Mouse (Mus musculus) T-cell, adult 2 months (primary cell): Measurements from ENCODE around the gene Tlcd1.

Source experiments
- DNase-seq: peaks from one replicate; pipeline ENCODE4 v3.0.0; 2022; ENCODE audit warnings: low spot score

Gene Tlcd1

DNA sequence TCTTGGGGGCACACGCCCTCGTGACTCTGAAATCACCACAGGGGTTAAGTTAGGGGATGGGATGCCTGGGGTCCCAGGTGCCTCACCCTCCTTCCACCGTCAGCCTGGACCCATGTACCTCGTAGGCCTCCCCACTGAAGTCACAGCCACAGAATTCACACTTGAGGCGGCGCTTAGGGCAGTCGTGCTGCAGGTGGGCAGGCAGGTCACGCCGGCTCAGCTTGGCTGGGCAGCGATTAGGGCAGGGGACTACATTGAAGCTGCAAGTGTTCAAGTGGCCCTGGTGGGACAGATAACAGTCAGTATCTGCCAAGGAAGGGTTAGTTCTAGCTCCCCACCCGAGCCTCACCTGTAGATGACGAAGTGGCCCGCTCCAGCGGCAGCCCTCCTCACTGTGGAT lies 15.3 kb upstream of the Tlcd1 start:
- DNase-seq = no peak

GRCm38 (mm10) chr11:78161968-78162367 lies 14.5 kb upstream of the Tlcd1 start:
- DNase-seq = no peak

DNA sequence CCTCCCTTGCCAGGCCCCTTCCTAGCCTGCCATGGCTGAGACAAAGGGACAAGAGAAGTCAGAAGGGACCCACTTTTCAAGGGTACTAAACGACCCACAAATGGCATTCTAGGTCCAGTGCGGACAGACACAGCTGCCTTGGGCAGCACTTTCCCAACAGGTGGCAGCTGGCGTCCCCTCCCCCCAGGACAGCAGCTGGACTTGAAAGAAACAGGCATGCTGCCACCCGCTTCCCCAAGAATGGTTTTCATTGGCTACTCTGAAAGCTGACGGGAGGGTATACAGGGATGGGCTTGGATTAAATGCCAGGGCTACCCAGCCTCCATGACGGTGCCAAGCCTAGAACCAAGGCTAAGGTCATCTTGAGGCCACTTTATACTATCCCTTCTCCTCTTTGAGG lies 14.0 kb upstream of the Tlcd1 start:
- DNase-seq = no peak

DNA sequence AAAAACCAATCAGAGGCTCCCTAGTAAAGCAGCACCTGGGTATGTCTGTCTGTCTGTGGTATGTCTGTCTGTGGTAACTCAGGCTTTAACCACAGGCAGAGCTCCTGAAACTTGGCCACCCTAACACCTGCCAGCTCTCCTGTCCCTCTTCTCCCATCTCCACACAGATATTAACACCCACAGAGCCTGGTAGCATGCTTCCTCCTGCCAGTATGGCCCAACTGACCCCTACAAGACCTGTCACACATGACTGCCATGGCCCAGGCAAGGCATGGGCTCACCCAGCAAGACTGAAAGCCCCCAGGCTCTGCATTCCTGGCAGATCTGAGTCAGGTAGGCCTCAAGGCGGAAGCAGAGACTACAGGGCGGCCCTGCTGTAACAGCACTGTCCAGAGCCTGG lies 13.5 kb upstream of the Tlcd1 start:
- no peak for DNase-seq

- peak; percentile 27 for DNase-seq
These were observed 12.6 kb upstream of the Tlcd1 start for GRCm38 (mm10) chr11:78163681-78164603.

GRCm38 (mm10) chr11:78164604-78164923 lies 11.9 kb upstream of the Tlcd1 start:
- DNase-seq = no peak

DNA sequence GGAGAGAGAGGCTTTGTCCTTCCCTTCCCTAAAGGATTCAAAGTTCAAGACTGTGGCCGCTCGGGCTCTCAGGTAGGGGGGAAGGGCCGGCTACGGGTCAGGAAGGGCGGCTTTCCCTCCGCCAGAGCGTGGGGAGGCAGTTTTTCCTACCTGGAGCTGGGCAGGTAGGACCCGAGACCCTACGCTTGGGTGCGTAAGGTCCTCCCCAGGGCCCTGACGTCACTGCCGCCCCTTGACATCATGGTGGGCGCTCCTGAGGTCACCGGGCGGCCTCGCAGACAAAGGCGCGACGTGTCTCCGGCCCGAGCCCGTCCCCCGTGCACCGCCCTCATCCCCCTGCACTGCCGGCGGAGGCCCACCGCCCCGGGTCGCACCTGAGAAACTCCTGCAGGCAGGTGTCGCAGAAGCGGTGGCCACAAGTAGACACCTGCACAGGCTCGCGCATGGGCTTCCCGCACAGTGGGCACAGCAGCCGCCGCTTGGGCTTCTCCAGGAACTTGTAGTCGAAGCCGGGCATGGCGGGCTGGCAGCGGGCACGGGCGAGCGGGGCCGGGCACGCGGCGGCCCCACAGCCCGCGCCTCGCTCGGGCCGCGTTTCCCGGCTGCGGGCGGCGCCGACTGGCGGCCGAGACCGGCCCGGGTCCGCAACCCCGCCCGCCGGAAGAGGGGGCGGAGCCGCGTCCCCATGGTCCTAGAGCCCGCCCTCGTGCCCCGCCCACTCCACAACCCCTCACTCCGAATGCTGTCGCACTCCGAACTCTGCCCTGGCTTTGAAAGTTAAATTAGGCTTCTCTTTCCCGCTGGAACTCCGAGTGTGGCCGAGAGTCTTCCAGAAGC lies 11.4 kb upstream of the Tlcd1 start, which contains the start of gene Traf4:
Gene Traf4, minus strand, starts transcription at position 666 of the 837 bp plus-strand sequence.
- peak; percentile 75 for DNase-seq

DNA sequence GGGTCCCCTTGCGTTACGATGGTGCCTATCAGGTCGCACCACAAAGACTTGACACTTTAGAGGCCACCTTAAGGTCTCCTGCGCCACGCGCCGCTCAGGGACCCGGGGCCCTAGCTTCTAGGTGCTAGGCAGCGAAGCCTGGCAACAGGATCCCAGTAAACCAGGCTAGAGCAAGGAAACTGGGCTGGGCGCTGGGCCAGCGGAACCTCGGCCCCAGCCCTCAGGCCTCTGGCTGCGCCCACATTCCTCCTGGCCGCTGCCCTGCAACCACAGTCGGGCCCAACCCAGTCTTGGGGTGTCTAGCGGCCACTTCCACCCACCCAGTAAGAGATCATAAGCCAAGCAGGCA lies 10.8 kb upstream of the Tlcd1 start:
- no peak for DNase-seq

GRCm38 (mm10) chr11:78166161-78166560 lies 10.3 kb upstream of the Tlcd1 start:
- no peak for DNase-seq

DNA sequence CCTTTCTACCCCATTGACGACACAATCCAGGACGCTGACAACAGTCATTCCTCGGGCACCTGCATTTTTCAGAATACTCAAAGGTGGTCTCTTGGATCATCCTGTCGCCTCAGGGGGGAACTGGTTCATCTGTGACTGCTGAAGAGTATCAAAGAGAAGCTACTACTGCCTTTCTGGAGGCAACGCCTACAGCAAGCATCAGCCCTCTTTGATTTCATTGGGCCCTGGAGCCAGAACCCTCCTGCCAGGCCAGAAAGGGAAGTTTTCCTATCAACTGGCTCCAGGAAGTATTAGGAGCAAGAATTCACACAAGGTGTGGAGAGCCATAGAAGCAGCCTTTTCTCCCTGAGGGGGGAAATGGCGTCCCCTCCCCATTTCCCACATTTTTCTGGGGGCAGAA lies 9.9 kb upstream of the Tlcd1 start:
- no peak for DNase-seq

DNA sequence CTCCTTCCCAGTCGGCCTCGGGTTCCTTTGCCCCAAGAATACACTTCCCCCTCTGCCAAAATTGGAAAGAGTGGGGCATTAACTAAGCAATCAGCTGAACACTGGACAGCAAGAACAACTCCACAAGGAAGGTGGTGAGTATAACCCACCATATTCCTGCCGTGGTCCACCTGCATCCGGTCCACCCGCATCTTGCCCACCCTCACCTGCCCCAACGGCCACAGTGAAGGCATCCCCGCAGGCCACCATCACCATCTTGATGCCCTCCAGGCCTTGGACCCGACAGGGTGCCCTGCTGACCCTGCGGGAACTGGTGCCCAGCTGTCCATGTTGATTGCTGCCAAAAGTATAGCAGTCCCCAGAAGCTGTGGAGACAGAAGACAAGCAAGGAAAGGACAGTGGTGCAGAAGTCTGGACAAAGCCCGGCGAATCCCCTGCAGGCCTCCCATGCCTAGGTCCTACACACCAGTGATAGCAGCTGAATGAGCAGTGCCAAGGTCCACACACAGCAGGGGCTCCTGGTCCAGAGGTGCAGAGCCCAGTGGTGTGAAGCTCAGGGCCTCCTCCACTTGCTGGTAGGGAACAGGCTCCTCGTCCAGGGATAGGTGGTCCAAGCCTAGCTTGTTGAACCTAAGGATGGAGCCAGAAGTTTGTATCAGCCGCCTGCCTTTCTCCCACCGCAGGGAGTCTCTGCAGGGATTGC lies 9.1 kb upstream of the Tlcd1 start:
- no peak for DNase-seq

GRCm38 (mm10) chr11:78168541-78169468 lies 7.7 kb upstream of the Tlcd1 start:
- peak; percentile 75 for DNase-seq

DNA sequence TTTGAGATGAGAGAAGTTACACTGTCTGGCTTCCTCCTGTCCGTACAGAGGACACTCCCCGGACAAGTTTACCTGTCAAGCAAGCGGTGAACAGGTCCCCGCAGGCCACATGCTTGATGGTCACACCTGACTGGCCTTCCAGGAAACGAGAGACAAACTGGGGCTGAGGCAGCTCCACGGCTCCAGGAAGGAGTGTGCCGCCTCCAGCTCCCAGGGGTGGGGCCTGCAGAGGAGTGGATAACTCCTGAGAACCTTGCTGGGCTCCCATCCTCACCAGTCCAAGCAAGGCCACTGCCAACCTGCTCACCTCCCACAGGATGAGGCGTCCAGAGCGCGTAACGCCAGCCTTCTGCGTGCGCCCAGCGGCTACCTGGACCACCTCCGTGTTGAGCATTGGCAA lies 6.2 kb upstream of the Tlcd1 start:
- DNase-seq = no peak

DNA sequence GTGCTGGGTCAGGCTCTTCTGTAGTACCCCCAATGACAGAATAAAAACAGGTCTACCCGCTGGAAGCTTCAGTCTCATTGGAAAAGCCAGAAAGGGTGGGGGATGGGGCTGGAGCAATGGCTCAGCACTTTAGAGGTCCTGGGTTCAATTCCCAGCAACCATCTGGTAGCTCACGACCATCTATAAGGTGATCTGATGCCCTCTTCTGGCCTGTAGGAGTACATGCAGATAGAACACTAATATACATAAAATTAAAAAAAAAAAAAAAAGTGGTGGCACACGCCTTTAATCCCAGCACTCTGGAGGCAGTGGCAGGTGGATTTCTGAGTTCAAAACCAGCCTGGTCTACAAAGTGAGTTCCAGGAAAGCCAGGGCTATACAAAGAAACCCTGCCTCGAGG lies 5.2 kb upstream of the Tlcd1 start:
- DNase-seq = no peak

- DNase-seq = no peak
These were observed 4.3 kb upstream of the Tlcd1 start for GRCm38 (mm10) chr11:78172034-78172747.

DNA sequence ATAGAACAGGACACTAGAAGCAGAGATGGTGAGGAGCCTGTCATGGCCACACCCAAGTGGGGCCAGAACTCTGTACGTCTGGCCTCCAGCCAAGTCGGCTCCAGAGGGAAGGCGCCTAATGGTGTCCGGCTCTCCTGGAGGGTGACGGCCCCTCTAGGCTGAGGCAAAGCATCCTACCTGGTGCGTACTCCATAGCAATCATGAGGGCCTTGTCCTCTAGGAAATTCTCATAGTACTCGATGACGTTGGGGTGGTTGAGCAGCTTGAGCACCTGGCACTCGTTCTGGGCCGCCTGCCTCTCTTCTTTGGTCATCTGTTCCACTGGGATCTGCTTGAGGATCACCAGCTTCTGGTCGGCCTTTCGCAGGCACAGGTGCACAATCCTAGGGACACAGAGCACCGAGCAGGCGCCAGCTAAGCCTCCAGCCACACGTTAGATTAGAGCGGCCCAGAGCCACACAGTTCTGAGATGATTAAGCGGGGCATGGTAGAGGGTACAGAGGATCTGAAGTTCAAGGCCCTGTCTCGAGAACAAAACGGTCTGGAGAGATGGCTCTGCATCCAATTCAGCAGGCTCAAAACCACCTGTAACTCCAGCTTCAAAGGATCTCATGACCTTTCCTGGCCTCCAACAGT lies 3.6 kb upstream of the Tlcd1 start:
- no peak for DNase-seq

GRCm38 (mm10) chr11:78174506-78174905 lies 2.0 kb upstream of the Tlcd1 start:
- no peak for DNase-seq

DNA sequence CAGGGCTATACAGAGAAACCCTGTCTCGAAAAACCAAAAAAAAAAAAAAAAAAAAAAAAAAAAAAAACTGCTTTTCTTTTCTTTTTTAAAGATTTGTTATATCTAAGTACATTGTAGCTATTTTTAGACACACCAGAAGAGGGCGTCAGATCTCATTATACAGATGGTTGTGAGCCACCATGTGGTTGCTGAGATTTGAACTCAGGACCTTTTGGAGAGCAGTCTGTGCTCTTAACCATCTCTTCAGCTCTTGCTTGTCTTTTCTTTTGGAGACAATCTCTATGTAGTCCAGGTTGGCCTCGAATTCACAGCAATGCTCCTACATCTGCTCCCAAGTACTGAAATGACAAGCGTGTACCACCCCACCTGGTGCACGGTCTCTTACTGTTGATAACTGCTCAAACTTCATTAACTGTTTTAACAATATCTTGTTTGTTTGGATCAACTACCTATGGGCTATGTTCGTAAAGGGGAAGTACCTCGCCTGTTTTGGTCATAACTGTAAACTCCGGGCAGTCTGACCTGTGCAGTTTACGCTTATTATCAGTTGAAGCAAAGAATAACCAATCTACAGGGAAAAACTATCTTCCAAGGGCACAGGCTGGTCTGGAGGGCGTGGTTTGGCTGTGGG lies 625 bp upstream of the Tlcd1 start:
- no peak for DNase-seq

- peak; percentile 51 for DNase-seq
These were observed 407 bp downstream of the Tlcd1 start for GRCm38 (mm10) chr11:78176905-78177331.

DNA sequence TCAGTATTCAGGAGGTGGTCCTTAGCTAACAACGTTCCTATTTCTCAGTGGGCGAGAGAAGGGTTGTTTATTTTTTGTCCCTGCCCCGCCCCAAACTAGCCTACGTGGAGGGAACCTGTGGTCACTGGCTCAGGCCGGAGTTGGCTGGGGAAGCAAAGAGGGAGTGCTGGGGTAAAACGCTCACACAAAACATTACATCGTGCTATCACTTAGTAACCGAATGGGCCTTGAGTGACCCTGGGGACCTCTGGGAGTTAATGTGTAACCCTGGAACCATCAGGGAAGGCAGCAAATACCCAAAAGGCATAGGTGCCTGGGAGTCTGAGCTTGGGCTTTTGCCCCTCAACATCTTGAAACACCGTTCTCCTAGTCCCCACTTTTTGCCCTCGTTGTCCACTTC lies 926 bp downstream of the Tlcd1 start:
- no peak for DNase-seq
